Mouse (Mus musculus): ENCODE results near the gene Selplg.
A peak's percentile ranks its signal among the peaks of the same experiment; 100 is the strongest.

Selplg gene

DNA sequence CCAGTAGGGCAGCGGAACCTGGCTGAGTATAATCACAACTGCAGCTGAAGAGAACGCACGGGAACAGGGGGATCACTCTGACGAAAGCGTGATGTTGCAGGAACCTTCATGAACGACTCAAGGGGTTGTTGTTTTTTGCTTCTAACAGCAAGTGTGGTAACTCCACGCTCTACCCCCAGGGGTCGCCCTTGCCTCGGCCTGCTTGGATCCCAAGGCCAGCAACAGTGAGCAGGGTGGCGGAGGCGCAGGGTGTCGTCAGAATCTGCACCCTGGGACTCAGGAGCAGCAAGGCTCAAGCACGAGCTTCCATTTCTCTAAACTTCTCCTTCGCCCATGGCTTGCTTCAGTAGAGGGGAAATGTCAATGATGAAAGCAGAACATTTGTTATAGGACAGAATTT, 22.1 kb upstream of the Selplg start:
- DNase-seq (ENCODE audit: low read depth): peak; percentile 89

- no peak for DNase-seq (ENCODE audit: low read depth)
These were observed 21.1 kb upstream of the Selplg start for GRCm38 (mm10) chr5:113853541-113853940.

- no peak for DNase-seq (ENCODE audit: low read depth)
These were observed 20.0 kb upstream of the Selplg start for GRCm38 (mm10) chr5:113852463-113852862.

DNA sequence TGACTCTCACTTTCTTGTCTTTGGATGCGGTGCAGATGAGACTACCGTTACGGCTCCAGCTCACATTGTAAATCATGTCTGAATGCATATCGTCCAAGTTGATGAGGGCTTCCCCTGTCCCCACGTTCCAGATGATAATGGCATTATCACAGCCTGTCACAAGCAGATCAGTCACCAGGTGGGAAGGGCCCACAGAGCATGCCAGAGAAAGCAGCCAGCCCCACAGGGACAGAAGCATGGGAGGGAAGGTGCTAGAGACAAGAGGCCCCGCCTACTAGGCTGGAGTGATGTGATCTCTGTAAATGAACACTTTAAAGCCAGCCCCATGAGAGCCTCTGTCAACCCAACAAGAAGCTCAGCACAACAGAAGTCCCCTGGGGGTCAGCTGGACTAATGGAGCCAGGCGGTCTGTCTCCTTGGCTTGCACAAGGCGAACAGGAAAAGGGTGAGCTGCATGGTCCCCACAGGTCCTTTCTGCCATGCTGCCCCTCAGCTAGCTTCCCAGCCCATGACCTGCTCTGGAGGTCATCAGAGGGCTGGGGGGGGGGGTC, 18.3 kb upstream of the Selplg start:
- DNase-seq (ENCODE audit: low read depth): no peak

DNA sequence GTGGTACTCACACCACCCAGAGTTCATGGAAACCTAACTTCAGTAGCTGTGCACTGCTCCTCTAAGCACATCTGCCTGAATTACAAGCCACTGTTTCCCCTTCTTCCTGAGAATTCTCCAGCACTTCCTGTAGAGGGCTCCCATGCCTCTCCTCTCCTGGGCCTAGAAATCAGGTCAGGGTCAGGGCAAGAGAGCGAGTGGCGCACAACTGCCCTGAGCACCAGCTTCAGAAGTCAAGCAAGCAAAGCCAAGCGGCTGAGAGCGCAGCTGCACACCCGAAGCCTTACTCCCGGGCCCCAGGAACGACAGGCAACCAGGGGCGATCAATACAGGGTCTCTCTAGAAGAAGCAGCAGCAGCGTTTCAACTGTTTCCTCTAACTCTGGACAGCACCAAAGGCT, 15.2 kb upstream of the Selplg start:
- no peak for DNase-seq (ENCODE audit: low read depth)

GRCm38 (mm10) chr5:113846656-113847055, 14.2 kb upstream of the Selplg start:
- DNase-seq (ENCODE audit: low read depth): no peak

- no peak for DNase-seq (ENCODE audit: low read depth)
These were observed 13.2 kb upstream of the Selplg start for GRCm38 (mm10) chr5:113845627-113846026.

DNA sequence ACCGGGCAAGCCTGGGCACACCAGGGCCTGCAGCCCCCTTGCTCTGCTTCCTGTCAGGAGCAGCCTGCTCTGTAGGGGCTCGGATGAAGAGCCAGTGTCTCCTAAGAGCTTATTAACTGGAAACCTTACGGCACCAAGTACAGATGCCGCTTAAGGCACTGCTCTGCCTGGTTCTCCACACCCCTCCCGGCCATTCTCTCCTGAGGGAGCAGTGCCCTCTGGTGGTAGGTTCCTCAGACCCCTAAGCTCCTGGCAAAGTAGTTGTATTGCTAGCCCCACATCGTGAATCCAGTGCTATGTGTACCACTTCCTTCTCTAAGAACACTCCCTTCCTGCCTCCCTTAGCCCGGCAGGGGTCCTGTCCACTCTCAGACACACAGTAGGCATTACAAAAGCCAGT, 12.3 kb upstream of the Selplg start:
- DNase-seq (ENCODE audit: low read depth): peak; percentile 79

DNA sequence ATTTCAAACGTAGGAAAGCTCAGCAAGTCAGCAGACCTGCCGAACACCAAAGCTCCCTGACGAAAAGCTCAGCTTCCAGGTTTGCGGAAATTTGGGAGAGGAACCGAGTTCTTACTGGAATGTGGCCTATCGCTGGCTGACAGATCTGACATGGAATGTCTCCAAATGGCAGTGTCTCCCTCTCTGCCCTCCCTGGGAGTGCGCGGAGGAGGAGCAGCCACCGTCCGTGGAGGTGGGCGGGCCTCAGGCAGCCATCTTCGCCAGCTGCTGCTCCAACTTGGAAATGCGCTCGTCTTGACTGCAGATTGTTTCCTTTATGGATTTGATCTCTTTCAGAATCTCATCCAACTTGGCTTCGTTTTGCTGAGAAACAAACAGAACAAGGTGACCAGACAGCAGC, 11.7 kb upstream of the Selplg start:
- DNase-seq (ENCODE audit: low read depth): no peak

DNA sequence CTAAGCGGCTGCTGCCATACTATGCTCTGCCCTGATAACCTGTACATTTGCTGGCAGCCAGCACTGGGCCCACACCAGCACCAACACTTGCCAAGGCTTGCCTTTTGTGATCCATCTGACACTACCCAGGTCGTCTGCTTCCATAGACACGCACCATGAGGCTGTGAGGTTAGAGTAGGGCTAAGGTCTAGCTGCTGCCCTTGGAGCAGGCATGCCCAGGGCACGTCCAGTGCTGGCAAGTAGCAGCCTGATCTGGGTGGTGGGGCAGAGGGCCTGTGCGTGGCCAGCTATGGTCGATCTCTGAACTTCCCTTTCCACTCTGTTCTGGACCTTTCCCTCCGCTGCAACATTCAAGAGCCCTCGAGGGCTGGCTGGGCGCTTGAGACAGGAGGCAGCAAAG, 10.5 kb upstream of the Selplg start:
- DNase-seq (ENCODE audit: low read depth): no peak

- DNase-seq (ENCODE audit: low read depth): no peak
These were observed 9.8 kb upstream of the Selplg start for GRCm38 (mm10) chr5:113842244-113842643.

GRCm38 (mm10) chr5:113841243-113842225, 9.1 kb upstream of the Selplg start:
- no peak for DNase-seq (ENCODE audit: low read depth)

DNA sequence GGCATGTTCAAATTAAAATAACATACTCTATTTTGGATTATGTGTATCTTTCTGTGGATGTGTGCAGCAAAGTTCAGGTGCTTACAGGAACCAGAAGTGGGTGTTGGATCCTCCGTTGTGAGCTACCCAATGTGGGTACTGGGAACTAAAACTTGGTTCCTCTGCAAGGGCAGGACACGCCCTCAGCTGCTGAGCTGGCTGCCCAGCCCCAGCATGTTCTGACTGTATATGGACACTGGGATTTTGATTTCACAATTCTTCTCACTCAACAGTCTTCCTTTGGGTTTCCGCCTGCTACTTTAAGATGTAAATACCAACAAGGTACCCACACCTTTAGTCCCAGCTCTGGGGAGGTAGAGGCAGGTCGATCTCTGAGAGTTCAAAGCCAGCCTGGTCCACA, 8.0 kb upstream of the Selplg start:
- peak; percentile 10 for DNase-seq (ENCODE audit: low read depth)

- DNase-seq (ENCODE audit: low read depth): no peak
These were observed 4.5 kb upstream of the Selplg start for GRCm38 (mm10) chr5:113836961-113837360.

DNA sequence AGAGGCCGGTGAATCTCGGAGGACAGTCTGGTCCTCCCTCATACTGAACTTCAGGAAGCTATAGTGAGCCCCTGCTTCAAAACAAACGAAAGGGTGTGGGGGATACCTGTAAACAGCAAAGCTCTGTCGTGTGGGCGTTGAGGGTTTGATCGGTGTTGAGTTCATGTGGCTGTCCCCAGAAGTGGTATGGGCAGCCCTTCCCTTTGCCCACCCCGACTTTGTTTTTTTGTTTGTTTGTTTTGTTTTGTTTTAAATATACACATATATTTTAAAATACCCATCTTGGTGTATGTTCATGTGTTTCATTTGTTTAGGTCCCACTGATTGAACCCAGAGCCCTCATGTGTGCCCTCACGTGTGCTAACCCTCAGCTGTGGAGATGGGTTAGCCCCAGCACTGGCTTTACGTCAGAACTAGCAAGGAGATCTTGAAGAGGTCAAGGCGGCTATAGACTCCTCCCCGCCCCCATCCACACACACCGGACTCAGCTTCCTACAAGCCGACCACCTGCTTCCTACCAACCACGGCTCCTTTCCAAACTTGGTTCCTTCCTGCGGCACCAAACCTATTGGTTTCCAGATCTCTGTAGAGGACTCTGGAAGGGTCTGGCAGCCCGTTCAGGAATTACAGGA, 988 bp upstream of the Selplg start:
- no peak for DNase-seq (ENCODE audit: low read depth)

DNA sequence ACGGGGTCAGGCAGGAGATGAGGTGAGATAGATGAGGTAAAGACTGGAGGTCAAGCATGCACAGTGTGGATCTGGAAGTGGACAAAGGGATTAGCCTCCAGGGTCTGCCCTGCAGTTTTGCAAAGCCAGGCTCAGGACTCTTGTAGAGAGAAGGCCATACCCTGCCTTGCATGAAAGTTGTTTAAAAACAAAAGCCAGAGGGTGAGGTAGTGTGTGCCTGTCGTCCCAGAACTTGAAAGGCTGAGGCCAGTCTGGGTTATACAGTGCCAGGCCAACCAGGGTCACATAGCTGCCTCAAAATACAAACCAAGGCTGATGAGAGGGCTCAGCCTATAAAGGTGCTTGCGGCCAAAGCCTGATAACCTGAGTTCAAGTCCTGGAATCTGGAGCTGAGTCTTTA, 703 bp downstream of the Selplg start:
- DNase-seq (ENCODE audit: low read depth): no peak

- no peak for DNase-seq (ENCODE audit: low read depth)
These were observed 1.6 kb downstream of the Selplg start for GRCm38 (mm10) chr5:113830796-113831195.

DNA sequence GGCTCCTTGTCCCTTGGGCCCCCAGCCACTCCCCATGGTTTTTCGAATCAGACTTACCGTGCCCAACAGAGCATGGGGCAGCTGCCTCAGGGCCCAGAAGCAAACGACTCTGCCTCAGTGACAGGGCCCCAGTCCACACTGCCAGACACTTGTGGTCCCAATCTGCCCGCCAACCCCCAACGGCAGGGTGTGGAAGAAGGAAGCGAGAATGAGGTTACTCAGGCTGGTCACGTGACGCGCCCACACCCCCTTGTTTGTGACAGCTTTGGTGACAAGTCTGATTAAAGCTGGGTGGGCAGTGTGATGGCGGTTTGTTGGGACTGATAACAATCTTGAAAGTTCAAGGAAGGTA, 2.2 kb downstream of the Selplg start:
- DNase-seq (ENCODE audit: low read depth): no peak

- DNase-seq (ENCODE audit: low read depth): no peak
These were observed 2.7 kb downstream of the Selplg start for GRCm38 (mm10) chr5:113829566-113830291.

GRCm38 (mm10) chr5:113828481-113828880, 4.0 kb downstream of the Selplg start:
- no peak for DNase-seq (ENCODE audit: low read depth)

DNA sequence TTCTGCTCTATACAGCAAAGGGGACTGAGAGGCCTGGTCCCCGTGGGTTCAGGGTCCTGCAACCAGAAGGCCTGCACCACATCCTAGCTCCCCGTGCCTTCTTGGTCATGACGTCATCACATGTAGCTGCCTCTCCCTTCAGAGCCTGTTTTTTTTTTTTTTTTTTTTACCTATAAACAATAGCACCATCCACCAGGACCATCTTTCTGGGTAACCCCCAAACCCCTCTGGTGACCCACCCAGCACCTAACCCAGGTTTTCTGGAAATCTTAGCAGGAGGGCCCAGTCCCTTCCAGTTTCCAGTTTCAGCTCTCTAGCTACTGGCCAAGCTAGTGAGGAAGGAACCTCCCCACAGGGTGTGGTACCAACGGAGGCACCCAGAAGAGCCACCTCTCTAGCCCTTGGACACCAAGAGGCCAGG, 4.4 kb downstream of the Selplg start:
- DNase-seq (ENCODE audit: low read depth): no peak

DNA sequence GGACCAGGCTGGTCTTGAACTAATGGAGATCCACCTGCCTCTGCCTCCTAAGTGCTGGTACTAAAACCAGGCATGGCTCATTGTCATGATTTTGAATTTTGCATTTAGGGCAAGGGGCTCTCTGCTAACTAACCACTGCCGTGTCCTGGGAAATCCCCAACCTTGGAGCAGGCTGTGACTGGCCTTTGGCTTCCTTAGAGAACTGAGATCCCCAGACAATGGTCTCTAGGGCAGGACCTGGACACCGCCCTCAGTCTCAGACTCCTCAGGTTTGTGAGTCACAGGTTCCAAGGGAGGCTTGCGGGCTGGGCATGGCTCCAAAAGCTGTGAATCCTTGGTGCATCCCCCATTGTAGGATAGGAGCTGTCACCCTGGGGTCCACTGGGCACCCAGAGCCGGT, 5.8 kb downstream of the Selplg start:
- no peak for DNase-seq (ENCODE audit: low read depth)

DNA sequence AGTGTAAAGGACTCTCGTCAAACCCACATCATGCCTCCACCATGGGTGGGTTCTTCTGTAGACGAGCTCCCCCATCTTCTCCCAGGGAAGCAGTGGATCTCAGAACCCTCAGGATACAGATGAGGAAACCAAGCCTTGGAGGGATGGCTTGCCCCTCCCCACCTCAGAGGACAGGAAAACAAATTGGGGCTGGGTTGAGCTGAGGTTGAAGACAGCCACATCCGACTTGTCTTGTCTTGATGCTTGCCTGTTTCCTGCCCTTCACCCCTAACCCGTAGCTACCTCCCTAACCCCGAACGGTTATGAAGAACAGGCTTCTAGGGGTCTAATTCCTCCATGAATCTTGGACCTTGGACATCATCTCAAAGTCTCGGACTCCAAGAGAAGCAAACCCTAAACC, 6.9 kb downstream of the Selplg start:
- DNase-seq (ENCODE audit: low read depth): no peak

Data from NIH3T3 (cell line).